Mouse (Mus musculus): ENCODE data around the gene Syt7. TPM values are rescaled to one million over a fixed set of nuclear protein-coding genes. Genes with fewer than 3 reads are reported as not detected.

Syt7 gene
- polyA plus RNA-seq, 1 experiment, result not detected

GRCm38 (mm10) chr19:10404911-10405310, 16.0 kb downstream of the Syt7 start:
- TF ChIP-seq CTCF (IDR thresholded peaks at IDR 0.05; ENCODE audit: insufficient read depth, low read depth, low read length) (no peak), POLR2A (IDR thresholded peaks at IDR 0.05; ENCODE audit: insufficient read depth, low read depth, low read length) (no peak)
- 54% methylated on average over 2 of the region's 2 CpGs for WGBS
- Histone ChIP-seq H3K27ac (ENCODE audit: insufficient read depth, low read depth, low read length) (no peak overlapping the region), H3K4me3 (ENCODE audit: insufficient read depth, low read depth, low read length) (no peak overlapping the region), H3K4me1 (ENCODE audit: control insufficient read depth, insufficient read depth, low read length) (peaks cover 20% of the 10 kb centered on the region)

GRCm38 (mm10) chr19:10413701-10414242, 24.9 kb downstream of the Syt7 start:
- H3K4me1 ChIP-seq (ENCODE audit: control insufficient read depth, insufficient read depth, low read length), result peaks cover 17% of the 10 kb centered on the region
- WGBS, result 11% methylated on average over 19 of the region's 19 CpGs
- H3K4me3 ChIP-seq (ENCODE audit: insufficient read depth, low read depth, low read length), result no peak overlapping the region
- H3K27ac ChIP-seq (ENCODE audit: insufficient read depth, low read depth, low read length), result no peak overlapping the region
- TF ChIP-seq CTCF (IDR thresholded peaks at IDR 0.05; ENCODE audit: insufficient read depth, low read depth, low read length) (no peak), POLR2A (IDR thresholded peaks at IDR 0.05; ENCODE audit: insufficient read depth, low read depth, low read length) (no peak)

- H3K4me1 ChIP-seq (ENCODE audit: control insufficient read depth, insufficient read depth, low read length), result peaks cover 17% of the 10 kb centered on the region
- H3K4me3 ChIP-seq (ENCODE audit: insufficient read depth, low read depth, low read length), result no peak overlapping the region
- TF ChIP-seq CTCF (IDR thresholded peaks at IDR 0.05; ENCODE audit: insufficient read depth, low read depth, low read length) (no peak), POLR2A (IDR thresholded peaks at IDR 0.05; ENCODE audit: insufficient read depth, low read depth, low read length) (no peak)
- WGBS, result 78% methylated on average over 5 of the region's 5 CpGs
- H3K27ac ChIP-seq (ENCODE audit: insufficient read depth, low read depth, low read length), result no peak overlapping the region
These were observed 26.6 kb downstream of the Syt7 start for GRCm38 (mm10) chr19:10415508-10415907.

- TF ChIP-seq POLR2A (IDR thresholded peaks at IDR 0.05; ENCODE audit: insufficient read depth, low read depth, low read length) (no peak), CTCF (IDR thresholded peaks at IDR 0.05; ENCODE audit: insufficient read depth, low read depth, low read length) (no peak)
- Histone ChIP-seq H3K27ac (ENCODE audit: insufficient read depth, low read depth, low read length) (no peak overlapping the region), H3K4me1 (ENCODE audit: control insufficient read depth, insufficient read depth, low read length) (peaks cover 19% of the 10 kb centered on the region), H3K4me3 (ENCODE audit: insufficient read depth, low read depth, low read length) (no peak overlapping the region)
- WGBS, result 64% methylated on average over 8 of the region's 8 CpGs
These were observed 28.0 kb downstream of the Syt7 start for GRCm38 (mm10) chr19:10416889-10417288.

- no peak overlapping the region for H3K27ac ChIP-seq (ENCODE audit: insufficient read depth, low read depth, low read length)
- no peak overlapping the region for H3K4me3 ChIP-seq (ENCODE audit: insufficient read depth, low read depth, low read length)
- peaks cover 22% of the 10 kb centered on the region for H3K4me1 ChIP-seq (ENCODE audit: control insufficient read depth, insufficient read depth, low read length)
- 65% methylated on average over 12 of the region's 12 CpGs for WGBS
- TF ChIP-seq CTCF (IDR thresholded peaks at IDR 0.05; ENCODE audit: insufficient read depth, low read depth, low read length) (no peak), POLR2A (IDR thresholded peaks at IDR 0.05; ENCODE audit: insufficient read depth, low read depth, low read length) (no peak)
These were observed 28.5 kb downstream of the Syt7 start for GRCm38 (mm10) chr19:10417436-10417835.

- no peak overlapping the region for H3K4me3 ChIP-seq (ENCODE audit: insufficient read depth, low read depth, low read length)
- TF ChIP-seq CTCF (IDR thresholded peaks at IDR 0.05; ENCODE audit: insufficient read depth, low read depth, low read length) (no peak), POLR2A (IDR thresholded peaks at IDR 0.05; ENCODE audit: insufficient read depth, low read depth, low read length) (no peak)
- H3K27ac ChIP-seq (ENCODE audit: insufficient read depth, low read depth, low read length), result no peak overlapping the region
- 21% methylated on average over 52 of the region's 53 CpGs for WGBS
- H3K4me1 ChIP-seq (ENCODE audit: control insufficient read depth, insufficient read depth, low read length), result peaks cover 16% of the 10 kb centered on the region
These were observed 33.4 kb downstream of the Syt7 start for GRCm38 (mm10) chr19:10421986-10422976.

- Histone ChIP-seq H3K27ac (ENCODE audit: insufficient read depth, low read depth, low read length) (no peak overlapping the region), H3K4me3 (ENCODE audit: insufficient read depth, low read depth, low read length) (no peak overlapping the region), H3K4me1 (ENCODE audit: control insufficient read depth, insufficient read depth, low read length) (peaks cover 12% of the 10 kb centered on the region)
- WGBS, result 49% methylated on average over 1 of the region's 1 CpGs
- TF ChIP-seq CTCF (IDR thresholded peaks at IDR 0.05; ENCODE audit: insufficient read depth, low read depth, low read length), result no peak
- no peak for TF ChIP-seq POLR2A (IDR thresholded peaks at IDR 0.05; ENCODE audit: insufficient read depth, low read depth, low read length)
These were observed 35.9 kb downstream of the Syt7 start for GRCm38 (mm10) chr19:10424751-10425150.

- TF ChIP-seq POLR2A (IDR thresholded peaks at IDR 0.05; ENCODE audit: insufficient read depth, low read depth, low read length) (no peak), CTCF (IDR thresholded peaks at IDR 0.05; ENCODE audit: insufficient read depth, low read depth, low read length) (no peak)
- Histone ChIP-seq H3K27ac (ENCODE audit: insufficient read depth, low read depth, low read length) (no peak overlapping the region), H3K4me3 (ENCODE audit: insufficient read depth, low read depth, low read length) (no peak overlapping the region), H3K4me1 (ENCODE audit: control insufficient read depth, insufficient read depth, low read length) (peaks cover 12% of the 10 kb centered on the region)
- 78% methylated on average over 13 of the region's 13 CpGs for WGBS
These were observed 36.8 kb downstream of the Syt7 start for GRCm38 (mm10) chr19:10425484-10426270.

Data from olfactory bulb, adult 2 months (tissue).